Comparison of ENCODE assay signal across 27 mouse cellular contexts in genomic region chr8:105318662-105319190, GRCm38 (mm10). TPM values are rescaled to one million over a fixed set of nuclear protein-coding genes. Genes with fewer than 3 reads are reported as not detected.
DNase-seq lines count a peak whose midpoint lies in the region; ATAC-seq and TF ChIP-seq lines count a peak whose summit lies in the region.
"Had no signal": no experiment of that assay in that cellular context is flagged by ENCODE, and none has a peak within 500 bp of the region (broad histone marks: within the 10 kb centered on the region; RNA-seq: fewer than 3 reads in every experiment).

No protein-coding gene starts in this region.

- no peaks in the 10 kb centered on the region for H3K9me3 ChIP-seq in hindbrain, postnatal 0 days (ENCODE audit: low read length)
- no peaks in the 10 kb centered on the region for H3K9me3 ChIP-seq in hindbrain, embryonic 12.5 days (replicated peaks)
- H3K9me3 ChIP-seq in liver, embryonic 13.5 days (replicated peaks) = no peaks in the 10 kb centered on the region
- H3K9me3 ChIP-seq: embryonic facial prominence, embryonic 12.5 days; forebrain, embryonic 13.5 days; heart, embryonic 13.5 days; hindbrain, embryonic 13.5 days; limb, embryonic 15.5 days had no signal

- DNase-seq in hindbrain, postnatal 0 days (ENCODE audit: low spot score) = no peak
- no peak for DNase-seq in liver, embryonic 13.5 days
- peak; percentile 45 for DNase-seq in lung, adult 2 months
- DNase-seq in lung, postnatal 25 days (ENCODE audit: low spot score) = peak; percentile 71
- no peak for DNase-seq in right cerebral cortex, postnatal 25 days
- DNase-seq in MN1 (ENCODE audit: low spot score) = no peak
- DNase-seq: B cell, adult 2 months; cerebellum, adult 2 months; gastrocnemius, postnatal 14 days; heart, adult 18-20 months; kidney, adult 18-20 months; left cerebral cortex, postnatal 4 days; right cerebral cortex, postnatal 14 days; spleen, adult 18-20 months; thymus, postnatal 25 days had no signal

- ATAC-seq in hindbrain, postnatal 0 days = no peak
- ATAC-seq in hindbrain, embryonic 12.5 days (ENCODE audit: low FRiP score) = no peak
- ATAC-seq in liver, embryonic 13.5 days (ENCODE audit: low read depth) = no peak
- ATAC-seq: activated CD4-positive, CD25-positive, alpha-beta regulatory T cell, adult 4 months; forebrain, embryonic 13.5 days; inflammation-experienced regulatory T-cells, adult 6 months had no signal

- no peak overlapping the region for H3K9ac ChIP-seq in hindbrain, postnatal 0 days (replicated peaks; ENCODE audit: low read length)
- no peak overlapping the region for H3K9ac ChIP-seq in hindbrain, embryonic 12.5 days
- peak overlapping the region; percentile 52; the same call in 1 of the 2 replicates for H3K9ac ChIP-seq in liver, embryonic 13.5 days
- H3K9ac ChIP-seq: embryonic facial prominence, embryonic 12.5 days; forebrain, embryonic 13.5 days; heart, embryonic 13.5 days; hindbrain, embryonic 13.5 days; limb, embryonic 15.5 days had no signal

- H3K4me2 ChIP-seq in hindbrain, postnatal 0 days (ENCODE audit: low read depth, low read length) = no peak overlapping the region
- H3K4me2 ChIP-seq in hindbrain, embryonic 12.5 days (replicated peaks) = no peak overlapping the region
- no peak overlapping the region for H3K4me2 ChIP-seq in liver, embryonic 13.5 days
- H3K4me2 ChIP-seq: embryonic facial prominence, embryonic 12.5 days; forebrain, embryonic 13.5 days; heart, embryonic 13.5 days; hindbrain, embryonic 13.5 days; limb, embryonic 15.5 days; midbrain, embryonic 11.5 days had no signal

- TF ChIP-seq POLR2A in lung, adult 2 months (IDR thresholded peaks at IDR 0.05; ENCODE audit: borderline replicate concordance, extremely low read depth, low read depth, low read length) = no peak

- H3K36me3 ChIP-seq in hindbrain, postnatal 0 days (ENCODE audit: insufficient read depth, low read length) = peaks cover 47% of the 10 kb centered on the region
- H3K36me3 ChIP-seq in hindbrain, embryonic 12.5 days = peaks cover 55% of the 10 kb centered on the region
- H3K36me3 ChIP-seq in liver, embryonic 13.5 days = peaks cover 67% of the 10 kb centered on the region

- no peaks in the 10 kb centered on the region for H3K4me1 ChIP-seq in hindbrain, postnatal 0 days (ENCODE audit: insufficient read depth, low read length)
- H3K4me1 ChIP-seq in hindbrain, embryonic 12.5 days = no peaks in the 10 kb centered on the region
- H3K4me1 ChIP-seq in liver, embryonic 13.5 days (replicated peaks) = peaks cover 86% of the 10 kb centered on the region
- H3K4me1 ChIP-seq in lung, adult 2 months (ENCODE audit: control insufficient read depth, insufficient read depth, low read length) = peaks cover 4% of the 10 kb centered on the region; the same call in 1 of the 2 replicates
- H3K4me1 ChIP-seq: embryonic facial prominence, embryonic 12.5 days; forebrain, embryonic 13.5 days; hindbrain, embryonic 13.5 days; limb, embryonic 15.5 days had no signal

- H3K27ac ChIP-seq in hindbrain, postnatal 0 days = peak overlapping the region; percentile 20; the same call in 1 of the 2 replicates
- H3K27ac ChIP-seq in hindbrain, embryonic 12.5 days = no peak overlapping the region
- H3K27ac ChIP-seq in liver, embryonic 13.5 days = peak overlapping the region; percentile 65; the same call in 1 of the 2 replicates
- H3K27ac ChIP-seq: embryonic facial prominence, embryonic 12.5 days; forebrain, embryonic 13.5 days; heart, embryonic 13.5 days; hindbrain, embryonic 13.5 days; kidney, postnatal 0 days; limb, embryonic 15.5 days; macrophage had no signal

- TF ChIP-seq CTCF in hindbrain, postnatal 0 days (IDR thresholded peaks at IDR 0.05; ENCODE audit: low read depth) = no peak
- no peak for TF ChIP-seq CTCF in lung, adult 2 months (IDR thresholded peaks at IDR 0.05; ENCODE audit: insufficient read depth, low read length)

- WGBS in hindbrain, postnatal 0 days = 83% methylated on average over 11 of the region's 11 CpGs
- WGBS in hindbrain, embryonic 12.5 days = 85% methylated on average over 11 of the region's 11 CpGs
- 76% methylated on average over 11 of the region's 11 CpGs for WGBS in liver, embryonic 13.5 days (ENCODE audit: insufficient replicate concordance)
- WGBS in lung, adult 2 months = 77% methylated on average over 11 of the region's 11 CpGs

- H3K27me3 ChIP-seq in hindbrain, postnatal 0 days (ENCODE audit: insufficient read depth, low read length) = no peaks in the 10 kb centered on the region
- no peaks in the 10 kb centered on the region for H3K27me3 ChIP-seq in hindbrain, embryonic 12.5 days
- H3K27me3 ChIP-seq in liver, embryonic 13.5 days = no peaks in the 10 kb centered on the region
- H3K27me3 ChIP-seq: embryonic facial prominence, embryonic 12.5 days; forebrain, embryonic 13.5 days; heart, embryonic 13.5 days; hindbrain, embryonic 13.5 days; limb, embryonic 15.5 days had no signal

- no peak overlapping the region for H3K4me3 ChIP-seq in hindbrain, postnatal 0 days (ENCODE audit: low read length)
- H3K4me3 ChIP-seq in hindbrain, embryonic 12.5 days = no peak overlapping the region
- no peak overlapping the region for H3K4me3 ChIP-seq in liver, embryonic 13.5 days (replicated peaks)
- no peak overlapping the region for H3K4me3 ChIP-seq in lung, adult 2 months (replicated peaks; ENCODE audit: extremely low read depth, low read depth, low read length)
- H3K4me3 ChIP-seq: embryonic facial prominence, embryonic 12.5 days; forebrain, embryonic 13.5 days; heart, embryonic 13.5 days; hindbrain, embryonic 13.5 days; limb, embryonic 15.5 days had no signal

RNA-seq across cellular contexts. Expression of gene Lrrc29, which starts 7.4 kb away (rescaled TPM):
- total RNA-seq in hindbrain, postnatal 0 days (2014; rRNA removed) = 1.9 and 5.2 TPM in 2 replicates
- 3.1 and 4.1 TPM in 2 replicates for polyA plus RNA-seq in hindbrain, postnatal 0 days (2015; fragmentation: Nextera tagmentation; extraction: Ambion mirVana)
- 1.3 TPM in 2 replicates for polyA plus RNA-seq in hindbrain, embryonic 12.5 days (2016; fragmentation: Nextera tagmentation; extraction: Ambion mirVana)
- polyA plus RNA-seq in liver, embryonic 13.5 days (2015; fragmentation: Nextera tagmentation; extraction: Ambion mirVana) = 9.4 and 9.5 TPM in 2 replicates
- polyA plus RNA-seq in lung, adult 2 months (2012; rRNA removed) = 7.6 and 13.2 TPM in 2 replicates

RNA-seq across cellular contexts. Expression of gene Tmem208, which starts 7.4 kb away (rescaled TPM):
- 72.1 and 101 TPM in 2 replicates for total RNA-seq in hindbrain, postnatal 0 days (2014; rRNA removed)
- polyA plus RNA-seq in hindbrain, postnatal 0 days (2015; fragmentation: Nextera tagmentation; extraction: Ambion mirVana) = 138 and 143 TPM in 2 replicates
- 97.6 and 100 TPM in 2 replicates for polyA plus RNA-seq in hindbrain, embryonic 12.5 days (2016; fragmentation: Nextera tagmentation; extraction: Ambion mirVana)
- 103 and 108 TPM in 2 replicates for polyA plus RNA-seq in liver, embryonic 13.5 days (2015; fragmentation: Nextera tagmentation; extraction: Ambion mirVana)
- polyA plus RNA-seq in lung, adult 2 months (2012; rRNA removed) = 86.2 and 104 TPM in 2 replicates

RNA-seq across cellular contexts. Expression of gene Elmo3, which starts 13.3 kb away (rescaled TPM):
- total RNA-seq in hindbrain, postnatal 0 days (2014; rRNA removed) = 1.2 and 1.5 TPM in 2 replicates
- polyA plus RNA-seq in hindbrain, postnatal 0 days (2015; fragmentation: Nextera tagmentation; extraction: Ambion mirVana) = 1.6 and 1.7 TPM in 2 replicates
- polyA plus RNA-seq in hindbrain, embryonic 12.5 days (2016; fragmentation: Nextera tagmentation; extraction: Ambion mirVana) = 2.7 and 3.2 TPM in 2 replicates
- polyA plus RNA-seq in liver, embryonic 13.5 days (2015; fragmentation: Nextera tagmentation; extraction: Ambion mirVana) = 2.1 and 2.8 TPM in 2 replicates
- polyA plus RNA-seq in lung, adult 2 months (2012; rRNA removed) = 39.2 and 50.3 TPM in 2 replicates

RNA-seq across cellular contexts. Expression of gene E2f4, which starts 21.3 kb away (rescaled TPM):
- 39.2 and 44.8 TPM in 2 replicates for total RNA-seq in hindbrain, postnatal 0 days (2014; rRNA removed)
- 25.6 and 28.3 TPM in 2 replicates for polyA plus RNA-seq in hindbrain, postnatal 0 days (2015; fragmentation: Nextera tagmentation; extraction: Ambion mirVana)
- 68.8 and 69.9 TPM in 2 replicates for polyA plus RNA-seq in hindbrain, embryonic 12.5 days (2016; fragmentation: Nextera tagmentation; extraction: Ambion mirVana)
- 187 and 232 TPM in 2 replicates for polyA plus RNA-seq in liver, embryonic 13.5 days (2015; fragmentation: Nextera tagmentation; extraction: Ambion mirVana)
- polyA plus RNA-seq in lung, adult 2 months (2012; rRNA removed) = 109 and 127 TPM in 2 replicates

RNA-seq across cellular contexts. Expression of gene Exoc3l, which starts 22.8 kb away (rescaled TPM):
- 2.4 and 8.2 TPM in 2 replicates for total RNA-seq in hindbrain, postnatal 0 days (2014; rRNA removed)
- polyA plus RNA-seq in hindbrain, postnatal 0 days (2015; fragmentation: Nextera tagmentation; extraction: Ambion mirVana) = 5.9 and 8.0 TPM in 2 replicates
- polyA plus RNA-seq in hindbrain, embryonic 12.5 days (2016; fragmentation: Nextera tagmentation; extraction: Ambion mirVana) = 12.7 and 15.7 TPM in 2 replicates
- polyA plus RNA-seq in liver, embryonic 13.5 days (2015; fragmentation: Nextera tagmentation; extraction: Ambion mirVana) = 6.2 and 6.7 TPM in 2 replicates
- 49.2 and 57.5 TPM in 2 replicates for polyA plus RNA-seq in lung, adult 2 months (2012; rRNA removed)
- total RNA-seq: monocyte, adult 5-6 weeks had no signal
- polyA plus RNA-seq: macrophage had no signal

Comparison
In these comparisons a context has a peak if more than half of its experiments do, and no peak if none do; other contexts are left out.
1. DNase-seq: peak in lung, adult 2 months (single experiment) and lung, postnatal 25 days (single experiment); none in hindbrain, postnatal 0 days (single experiment), liver, embryonic 13.5 days (single experiment), right cerebral cortex, postnatal 25 days (single experiment) and MN1 (single experiment).